Mouse (Mus musculus): ENCODE measurements around the gene Pik3r1. TPM values are rescaled to one million over a fixed set of nuclear protein-coding genes. Genes with fewer than 3 reads are reported as not detected.
A peak's percentile ranks its signal among the peaks of the same experiment; 100 is the strongest.

Pik3r1 gene
- polyA plus RNA-seq, 1 experiment from 2014 or later, result 63.0 TPM

GRCm38 (mm10) chr13:101690911-101691655 is 76.9 kb downstream of the Pik3r1 start:
- H3K27ac ChIP-seq (replicated peaks), result peak overlapping the region; percentile 90
- WGBS, result 23% methylated on average over 10 of the region's 10 CpGs
- no peaks in the 10 kb centered on the region for H3K27me3 ChIP-seq (replicated peaks)
- H3K9me3 ChIP-seq (replicated peaks), result no peaks in the 10 kb centered on the region
- H3K4me2 ChIP-seq, result peak overlapping the region; percentile 94
- H3K4me3 ChIP-seq (replicated peaks), result peak overlapping the region; percentile 58
- ATAC-seq (ENCODE audit: low FRiP score), result no peak
- peak overlapping the region; percentile 77 for H3K9ac ChIP-seq (replicated peaks)
- peaks cover 46% of the 10 kb centered on the region for H3K4me1 ChIP-seq
- peaks cover 23% of the 10 kb centered on the region for H3K36me3 ChIP-seq

GRCm38 (mm10) chr13:101690167-101690566 is 77.8 kb downstream of the Pik3r1 start:
- H3K4me3 ChIP-seq (replicated peaks), result peak overlapping the region; percentile 58
- peaks cover 42% of the 10 kb centered on the region for H3K4me1 ChIP-seq
- no peaks in the 10 kb centered on the region for H3K9me3 ChIP-seq (replicated peaks)
- WGBS, result 67% methylated on average over 6 of the region's 6 CpGs
- no peaks in the 10 kb centered on the region for H3K27me3 ChIP-seq (replicated peaks)
- H3K9ac ChIP-seq (replicated peaks), result 0 out of 2 replicates have a peak overlapping the region, but pooled peaks have one; percentile 23
- ATAC-seq (ENCODE audit: low FRiP score), result no peak
- H3K27ac ChIP-seq (replicated peaks), result peak overlapping the region; percentile 43
- H3K4me2 ChIP-seq, result peak overlapping the region; percentile 94
- peaks cover 32% of the 10 kb centered on the region for H3K36me3 ChIP-seq

- Histone ChIP-seq H3K4me3 (replicated peaks) (no peak overlapping the region), H3K36me3 (peaks cover 58% of the 10 kb centered on the region), H3K4me1 (peaks cover 11% of the 10 kb centered on the region), H3K27ac (replicated peaks) (no peak overlapping the region), H3K27me3 (replicated peaks) (no peaks in the 10 kb centered on the region), H3K9ac (replicated peaks) (no peak overlapping the region), H3K4me2 (no peak overlapping the region), H3K9me3 (replicated peaks) (no peaks in the 10 kb centered on the region)
- 95% methylated on average over 13 of the region's 13 CpGs for WGBS
- no peak for ATAC-seq (ENCODE audit: low FRiP score)
Measured at GRCm38 (mm10) chr13:101686256-101686655, 81.8 kb downstream of the Pik3r1 start.

GRCm38 (mm10) chr13:101684706-101685105 is 83.3 kb downstream of the Pik3r1 start:
- no peaks in the 10 kb centered on the region for H3K4me1 ChIP-seq
- ATAC-seq (ENCODE audit: low FRiP score), result no peak
- H3K36me3 ChIP-seq, result peaks cover 61% of the 10 kb centered on the region
- no peaks in the 10 kb centered on the region for H3K27me3 ChIP-seq (replicated peaks)
- 94% methylated on average over 14 of the region's 14 CpGs for WGBS
- no peaks in the 10 kb centered on the region for H3K9me3 ChIP-seq (replicated peaks)
- H3K4me2 ChIP-seq, result no peak overlapping the region
- no peak overlapping the region for H3K27ac ChIP-seq (replicated peaks)
- no peak overlapping the region for H3K4me3 ChIP-seq (replicated peaks)
- no peak overlapping the region for H3K9ac ChIP-seq (replicated peaks)

GRCm38 (mm10) chr13:101682378-101682777 is 85.6 kb downstream of the Pik3r1 start:
- WGBS, result 76% methylated on average over 4 of the region's 4 CpGs
- no peak overlapping the region for H3K4me2 ChIP-seq

GRCm38 (mm10) chr13:101680083-101680482 is 87.9 kb downstream of the Pik3r1 start:
- H3K4me2 ChIP-seq, result no peak overlapping the region
- no peak overlapping the region for H3K27ac ChIP-seq (replicated peaks)
- H3K9ac ChIP-seq (replicated peaks), result no peak overlapping the region
- peaks cover 28% of the 10 kb centered on the region for H3K36me3 ChIP-seq
- 82% methylated on average over 1 of the region's 1 CpGs for WGBS
- H3K27me3 ChIP-seq (replicated peaks), result no peaks in the 10 kb centered on the region
- H3K4me1 ChIP-seq, result no peaks in the 10 kb centered on the region
- no peaks in the 10 kb centered on the region for H3K9me3 ChIP-seq (replicated peaks)
- no peak overlapping the region for H3K4me3 ChIP-seq (replicated peaks)
- ATAC-seq (ENCODE audit: low FRiP score), result no peak

More at GRCm38 (mm10) chr13:101682378-101682777, 85.6 kb downstream of the Pik3r1 start:
- H3K4me3 ChIP-seq (replicated peaks), result no peak overlapping the region
- no peaks in the 10 kb centered on the region for H3K27me3 ChIP-seq (replicated peaks)
- H3K27ac ChIP-seq (replicated peaks), result no peak overlapping the region
- no peak overlapping the region for H3K9ac ChIP-seq (replicated peaks)
- ATAC-seq (ENCODE audit: low FRiP score), result no peak
- H3K36me3 ChIP-seq, result peaks cover 50% of the 10 kb centered on the region
- no peaks in the 10 kb centered on the region for H3K9me3 ChIP-seq (replicated peaks)
- no peaks in the 10 kb centered on the region for H3K4me1 ChIP-seq

GRCm38 (mm10) chr13:101678984-101679383 is 89.0 kb downstream of the Pik3r1 start:
- H3K4me2 ChIP-seq, result no peak overlapping the region
- H3K27me3 ChIP-seq (replicated peaks), result no peaks in the 10 kb centered on the region
- H3K4me1 ChIP-seq, result no peaks in the 10 kb centered on the region
- H3K9ac ChIP-seq (replicated peaks), result no peak overlapping the region
- H3K27ac ChIP-seq (replicated peaks), result no peak overlapping the region
- ATAC-seq (ENCODE audit: low FRiP score), result no peak
- H3K9me3 ChIP-seq (replicated peaks), result no peaks in the 10 kb centered on the region
- no peak overlapping the region for H3K4me3 ChIP-seq (replicated peaks)
- WGBS, result 90% methylated on average over 1 of the region's 1 CpGs
- peaks cover 17% of the 10 kb centered on the region for H3K36me3 ChIP-seq

- no peak overlapping the region for H3K4me2 ChIP-seq
- no peaks in the 10 kb centered on the region for H3K27me3 ChIP-seq (replicated peaks)
- ATAC-seq (ENCODE audit: low FRiP score), result no peak
- H3K9ac ChIP-seq (replicated peaks), result no peak overlapping the region
- no peak overlapping the region for H3K4me3 ChIP-seq (replicated peaks)
- no peak overlapping the region for H3K27ac ChIP-seq (replicated peaks)
- WGBS, result 88% methylated on average over 4 of the region's 4 CpGs
- no peaks in the 10 kb centered on the region for H3K9me3 ChIP-seq (replicated peaks)
- no peaks in the 10 kb centered on the region for H3K4me1 ChIP-seq
- H3K36me3 ChIP-seq, result peaks cover 11% of the 10 kb centered on the region
Measured at GRCm38 (mm10) chr13:101678036-101678435, 90.0 kb downstream of the Pik3r1 start.

- no peaks in the 10 kb centered on the region for H3K27me3 ChIP-seq (replicated peaks)
- no peaks in the 10 kb centered on the region for H3K4me1 ChIP-seq
- WGBS, result 91% methylated on average over 3 of the region's 3 CpGs
Measured at GRCm38 (mm10) chr13:101673876-101674275, 94.1 kb downstream of the Pik3r1 start.

GRCm38 (mm10) chr13:101668859-101669258 is 99.2 kb downstream of the Pik3r1 start:
- Histone ChIP-seq H3K4me3 (replicated peaks) (no peak overlapping the region), H3K36me3 (no peaks in the 10 kb centered on the region), H3K9ac (replicated peaks) (no peak overlapping the region), H3K4me1 (no peaks in the 10 kb centered on the region), H3K27me3 (replicated peaks) (no peaks in the 10 kb centered on the region), H3K27ac (replicated peaks) (no peak overlapping the region), H3K4me2 (no peak overlapping the region), H3K9me3 (replicated peaks) (no peaks in the 10 kb centered on the region)
- ATAC-seq (ENCODE audit: low FRiP score), result no peak
- WGBS, result 71% methylated on average over 3 of the region's 3 CpGs

More at GRCm38 (mm10) chr13:101673876-101674275, 94.1 kb downstream of the Pik3r1 start:
- H3K4me2 ChIP-seq, result no peak overlapping the region
- H3K9ac ChIP-seq (replicated peaks), result no peak overlapping the region
- H3K27ac ChIP-seq (replicated peaks), result no peak overlapping the region
- H3K36me3 ChIP-seq, result no peaks in the 10 kb centered on the region
- no peak for ATAC-seq (ENCODE audit: low FRiP score)
- H3K4me3 ChIP-seq (replicated peaks), result no peak overlapping the region
- H3K9me3 ChIP-seq (replicated peaks), result no peaks in the 10 kb centered on the region

- Histone ChIP-seq H3K4me1 (no peaks in the 10 kb centered on the region), H3K9me3 (replicated peaks) (no peaks in the 10 kb centered on the region), H3K4me2 (no peak overlapping the region), H3K4me3 (replicated peaks) (no peak overlapping the region), H3K36me3 (no peaks in the 10 kb centered on the region), H3K9ac (replicated peaks) (no peak overlapping the region), H3K27me3 (replicated peaks) (no peaks in the 10 kb centered on the region), H3K27ac (replicated peaks) (no peak overlapping the region)
- WGBS, result 77% methylated on average over 5 of the region's 5 CpGs
- ATAC-seq (ENCODE audit: low FRiP score), result no peak
Measured at GRCm38 (mm10) chr13:101664010-101664409, 104.0 kb downstream of the Pik3r1 start.

GRCm38 (mm10) chr13:101662900-101663299 is 105.1 kb downstream of the Pik3r1 start:
- Histone ChIP-seq H3K4me1 (no peaks in the 10 kb centered on the region), H3K4me2 (no peak overlapping the region), H3K4me3 (replicated peaks) (no peak overlapping the region), H3K27me3 (replicated peaks) (no peaks in the 10 kb centered on the region), H3K36me3 (no peaks in the 10 kb centered on the region), H3K9ac (replicated peaks) (no peak overlapping the region), H3K27ac (replicated peaks) (no peak overlapping the region), H3K9me3 (replicated peaks) (no peaks in the 10 kb centered on the region)
- WGBS, result 88% methylated on average over 1 of the region's 1 CpGs
- no peak for ATAC-seq (ENCODE audit: low FRiP score)

Data from neural tube, embryonic 15.5 days (tissue).